8 mouse cellular contexts compared by ENCODE assay signal in the genomic region with DNA sequence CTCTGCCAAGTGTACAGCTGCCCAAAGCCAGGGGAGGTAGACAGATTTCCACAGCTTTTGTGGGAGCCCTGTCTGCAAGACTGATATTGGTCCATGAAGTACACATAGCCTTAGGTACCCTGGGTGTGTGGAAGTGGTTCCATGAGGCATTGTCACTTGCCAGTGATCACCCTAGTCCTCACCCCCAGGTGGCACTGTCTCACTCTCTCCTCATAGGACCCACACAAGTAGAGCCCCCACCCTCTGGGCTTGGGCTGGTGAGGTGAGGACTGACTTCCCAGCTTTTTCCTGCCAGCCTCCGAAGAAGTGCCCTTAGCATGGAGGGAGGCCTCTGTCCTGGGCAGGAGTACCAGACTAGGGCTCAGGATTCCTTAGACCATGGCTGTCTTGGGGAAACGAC. TPM values are rescaled to one million over a fixed set of nuclear protein-coding genes. Genes with fewer than 3 reads are reported as not detected.
DNase-seq lines count a peak whose midpoint lies in the region; ATAC-seq and TF ChIP-seq lines count a peak whose summit lies in the region.

No protein-coding gene starts in this region.

- H3K9ac ChIP-seq in hindbrain, embryonic 13.5 days = no peak overlapping the region
- H3K9ac ChIP-seq in CH12.LX (ENCODE audit: insufficient read depth, low read depth) = no peak overlapping the region
- no peak overlapping the region for H3K9ac ChIP-seq in hindbrain, embryonic 12.5 days

- WGBS in hindbrain, embryonic 10.5 days = 62% methylated on average over 2 of the region's 2 CpGs
- 63% methylated on average over 2 of the region's 2 CpGs for WGBS in hindbrain, embryonic 13.5 days
- WGBS in hindbrain, embryonic 12.5 days = 64% methylated on average over 2 of the region's 2 CpGs

- no peak for TF ChIP-seq POLR2A in CH12.LX (IDR thresholded peaks at IDR 0.05; ENCODE audit: low read depth, low read length)

- no peak for DNase-seq in hindbrain, embryonic 10.5 days (ENCODE audit: low spot score)
- no peak for DNase-seq in CH12.LX (ENCODE audit: extremely low read depth)
- DNase-seq in cerebellum, postnatal 25 days = peak; percentile 41 to 62
- DNase-seq in lung, adult 18-20 months = peak; percentile 59 to 70
- DNase-seq in splenic B cell, adult 2 months (ENCODE audit: low read depth, low spot score) = peak; percentile 76
- DNase-seq in urinary bladder, adult 2 months (ENCODE audit: low spot score) = no peak

- no peak for ATAC-seq in hindbrain, embryonic 13.5 days (ENCODE audit: low FRiP score)
- 0 out of 2 replicates have a peak, but pooled peaks have one; percentile 11 for ATAC-seq in hindbrain, embryonic 12.5 days (ENCODE audit: low FRiP score)

- dilution Hi-C loops in CH12.LX (cut with MboI; ENCODE audit: extremely low pct_ligation_motif_present, extremely low pct_unique_long_range_greater_than_20kb, low sequenced_read_pairs) = no loop called here

- TF ChIP-seq CTCF in CH12.LX (conservative IDR thresholded peaks at IDR 0.05 in 1 of 2, IDR thresholded peaks at IDR 0.05 in 1 of 2; ENCODE audit: low read depth in 2 of 2, low read length in 2 of 2) = peak in 1 of 2 experiments; percentile 64; a peak in 2 of 4 replicates

- H3K4me1 ChIP-seq in hindbrain, embryonic 10.5 days (replicated peaks) = peaks cover 61% of the 10 kb centered on the region
- peaks cover 16% of the 10 kb centered on the region for H3K4me1 ChIP-seq in hindbrain, embryonic 13.5 days (replicated peaks)
- peaks cover 0 to 11% of the 10 kb centered on the region in 2 experiments; a peak in 2 of 4 replicates for H3K4me1 ChIP-seq in CH12.LX (ENCODE audit: control insufficient read depth in 1 of 2, insufficient read depth in 2 of 2)
- peaks cover 14% of the 10 kb centered on the region; the same call in 1 of the 2 replicates for H3K4me1 ChIP-seq in hindbrain, embryonic 12.5 days

- in situ Hi-C loops in CH12.LX (cut with MboI; ENCODE audit: low pct_ligation_motif_present, low pct_unique_long_range_greater_than_20kb, low sequenced_read_pairs) = no loop called here

- H3K36me3 ChIP-seq in hindbrain, embryonic 10.5 days = peaks cover 4% of the 10 kb centered on the region
- H3K36me3 ChIP-seq in hindbrain, embryonic 13.5 days = no peaks in the 10 kb centered on the region
- peaks cover 0 to 34% of the 10 kb centered on the region in 2 experiments for H3K36me3 ChIP-seq in CH12.LX (replicated peaks in 1 of 2; ENCODE audit: control insufficient read depth in 1 of 2, insufficient read depth in 1 of 2, low read length in 1 of 2)
- no peaks in the 10 kb centered on the region for H3K36me3 ChIP-seq in hindbrain, embryonic 12.5 days
- H3K36me3 ChIP-seq in splenic B cell, adult 2 months (ENCODE audit: control insufficient read depth, insufficient read depth, low read length, poor library complexity, severe bottlenecking) = no peaks in the 10 kb centered on the region

- no peaks in the 10 kb centered on the region for H3K9me3 ChIP-seq in hindbrain, embryonic 10.5 days
- H3K9me3 ChIP-seq in hindbrain, embryonic 13.5 days = no peaks in the 10 kb centered on the region
- no peaks in the 10 kb centered on the region for H3K9me3 ChIP-seq in CH12.LX (replicated peaks; ENCODE audit: low read length)
- no peaks in the 10 kb centered on the region for H3K9me3 ChIP-seq in hindbrain, embryonic 12.5 days (replicated peaks)

- H3K27me3 ChIP-seq in hindbrain, embryonic 10.5 days (ENCODE audit: insufficient read depth, poor library complexity, severe bottlenecking) = no peaks in the 10 kb centered on the region
- no peaks in the 10 kb centered on the region for H3K27me3 ChIP-seq in hindbrain, embryonic 13.5 days
- no peaks in the 10 kb centered on the region for H3K27me3 ChIP-seq in CH12.LX (replicated peaks)
- no peaks in the 10 kb centered on the region for H3K27me3 ChIP-seq in hindbrain, embryonic 12.5 days
- no peaks in the 10 kb centered on the region for H3K27me3 ChIP-seq in splenic B cell, adult 2 months (ENCODE audit: control insufficient read depth, insufficient read depth, low read length, poor library complexity, severe bottlenecking)

- no peaks in the 10 kb centered on the region for H3K79me2 ChIP-seq in CH12.LX (replicated peaks; ENCODE audit: control insufficient read depth, extremely low read depth, insufficient read depth, poor library complexity, severe bottlenecking)

- no peak overlapping the region for H3K4me3 ChIP-seq in hindbrain, embryonic 10.5 days
- H3K4me3 ChIP-seq in hindbrain, embryonic 13.5 days = no peak overlapping the region
- no peak overlapping the region for H3K4me3 ChIP-seq in CH12.LX (replicated peaks in 1 of 3; ENCODE audit: low read depth in 2 of 3, low read length in 2 of 3, poor library complexity in 1 of 3)
- H3K4me3 ChIP-seq in hindbrain, embryonic 12.5 days = no peak overlapping the region

- TF ChIP-seq RAD21 in CH12.LX (IDR thresholded peaks at IDR 0.05; ENCODE audit: low read depth, low read length) = peak; percentile 44

- peak overlapping the region; percentile 50; the same call in 1 of the 2 replicates for H3K27ac ChIP-seq in hindbrain, embryonic 10.5 days
- no peak overlapping the region for H3K27ac ChIP-seq in hindbrain, embryonic 13.5 days
- no peak overlapping the region for H3K27ac ChIP-seq in CH12.LX (ENCODE audit: insufficient read depth, low read depth)
- H3K27ac ChIP-seq in hindbrain, embryonic 12.5 days = no peak overlapping the region

- no peak overlapping the region for H3K4me2 ChIP-seq in hindbrain, embryonic 13.5 days
- no peak overlapping the region for H3K4me2 ChIP-seq in CH12.LX (ENCODE audit: insufficient read depth, low read depth, poor library complexity, severe bottlenecking)
- no peak overlapping the region for H3K4me2 ChIP-seq in hindbrain, embryonic 12.5 days (replicated peaks)

- no peak for TF ChIP-seq EP300 in CH12.LX (IDR thresholded peaks at IDR 0.05; ENCODE audit: low read length)

TF ChIP-seq in CH12.LX, 34 proteins besides CTCF, POLR2A, EP300 and RAD21:
- TF ChIP-seq HCFC1 (IDR thresholded peaks at IDR 0.05; ENCODE audit: low read depth, low read length) (no peak), KAT2A (IDR thresholded peaks at IDR 0.05; ENCODE audit: insufficient replicate concordance, low read length) (no peak), E2F4 (IDR thresholded peaks at IDR 0.05; ENCODE audit: insufficient replicate concordance, low read depth, low read length) (no peak), SMC3 (IDR thresholded peaks at IDR 0.05; ENCODE audit: low read depth, low read length) (peak; percentile 72), UBTF (IDR thresholded peaks at IDR 0.05; ENCODE audit: low read depth, low read length) (no peak), NRF1 (IDR thresholded peaks at IDR 0.05; ENCODE audit: low read depth, low read length) (no peak), ZKSCAN1 (IDR thresholded peaks at IDR 0.05; ENCODE audit: borderline replicate concordance, low read depth, low read length) (no peak), JUND (conservative IDR thresholded peaks at IDR 0.05; ENCODE audit: low read depth, low read length) (no peak)

RNA-seq across cellular contexts. Expression of a gene that starts 19.4 kb away (rescaled TPM):
- 16.1 and 16.6 TPM in 2 replicates for polyA plus RNA-seq in hindbrain, embryonic 10.5 days (2016; fragmentation: Nextera tagmentation; extraction: Ambion mirVana)
- polyA plus RNA-seq in hindbrain, embryonic 13.5 days (2015; fragmentation: Nextera tagmentation; extraction: Ambion mirVana) = 9.9 and 10.3 TPM in 2 replicates
- total RNA-seq in CH12.LX (2012; rRNA removed) = 8.0 and 10.0 TPM in 2 replicates
- 4.9 and 6.2 TPM in 2 replicates for total RNA-seq in CH12.LX (2014; rRNA removed)
- polyA plus RNA-seq in CH12.LX (2012; ENCODE audit: insufficient read length, low read depth) = 8.2 and 11.4 TPM in 2 replicates
- polyA plus RNA-seq in hindbrain, embryonic 12.5 days (2016; fragmentation: Nextera tagmentation; extraction: Ambion mirVana) = 25.5 and 26.9 TPM in 2 replicates
- 33.5 and 34.7 TPM in 2 replicates for polyA plus RNA-seq in urinary bladder, adult 2 months (2012; rRNA removed)

Comparison
In these comparisons a context has a peak if more than half of its experiments do, and no peak if none do; other contexts are left out.
1. DNase-seq: peak in cerebellum, postnatal 25 days (2 of 2), lung, adult 18-20 months (2 of 2) and splenic B cell, adult 2 months (single experiment); none in hindbrain, embryonic 10.5 days (single experiment), CH12.LX (single experiment) and urinary bladder, adult 2 months (single experiment).